Mouse (Mus musculus) adrenal gland, adult 2 months (tissue): ENCODE results near the gene Klhdc9. TPM values are rescaled to one million over a fixed set of nuclear protein-coding genes. Genes with fewer than 3 reads are reported as not detected.

ENCODE experiments used
- DNase-seq: peaks from one replicate; pipeline ENCODE4 v3.0.0; 2021
- long read RNA-seq: library from polyadenylated mRNA; stranded (forward); transcript quantifications from one replicate; pipeline ENCODE4 v2.0.0, GENCODE M21; 2021
- polyA plus RNA-seq: library from polyadenylated mRNA; depleted of rRNA; stranded (reverse); fragments of >200 nt; gene quantifications from 2 replicates; pipeline ENCODE4 v1.2.3, GENCODE M21; 2012; rRNA removed
- total RNA-seq, 2 experiments: library from RNA; stranded (reverse); gene quantifications; 2 replicates each; pipeline ENCODE4 v1.2.3; 2021

Gene Klhdc9
- 1 to 10 TPM; 1.1 to 3.8 TPM for total RNA-seq
- polyA plus RNA-seq: 3.3 and 4.3 TPM in 2 replicates
- long read RNA-seq, partial matches to known transcripts: 0 of 4 reads
- long read RNA-seq, other reads (novel, unspliced or antisense): 0 of 4 reads

GRCm38 (mm10) chr1:171360656-171361055 lies at the start of gene Klhdc9:
Gene Klhdc9, minus strand, starts transcription at chr1:171360798.
- peak; percentile 88 for DNase-seq

- DNase-seq: no peak
Measured at GRCm38 (mm10) chr1:171410231-171410630, 49.6 kb upstream of the Klhdc9 start.

GRCm38 (mm10) chr1:171407263-171407662 lies 46.7 kb upstream of the Klhdc9 start:
- no peak for DNase-seq

DNA sequence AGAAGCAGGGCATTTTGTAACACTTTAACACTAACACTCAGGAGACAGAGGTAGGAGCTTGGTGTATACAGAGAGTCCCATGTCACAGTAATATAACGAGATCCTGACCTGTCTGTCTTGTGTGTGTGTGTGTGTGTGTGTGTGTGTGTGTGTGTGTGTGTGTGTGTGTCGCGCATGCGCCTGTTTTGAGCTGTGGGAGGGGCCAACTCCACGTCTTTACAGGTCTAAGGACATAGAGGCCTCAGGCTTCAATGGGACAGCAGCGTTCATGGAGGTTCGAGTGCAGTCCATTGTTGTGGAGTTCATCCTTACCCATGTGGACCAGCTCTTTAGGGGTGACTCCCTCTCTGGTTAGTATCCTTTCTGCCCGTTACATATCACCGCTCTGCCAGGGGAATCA lies 42.4 kb upstream of the Klhdc9 start:
- DNase-seq: no peak

DNA sequence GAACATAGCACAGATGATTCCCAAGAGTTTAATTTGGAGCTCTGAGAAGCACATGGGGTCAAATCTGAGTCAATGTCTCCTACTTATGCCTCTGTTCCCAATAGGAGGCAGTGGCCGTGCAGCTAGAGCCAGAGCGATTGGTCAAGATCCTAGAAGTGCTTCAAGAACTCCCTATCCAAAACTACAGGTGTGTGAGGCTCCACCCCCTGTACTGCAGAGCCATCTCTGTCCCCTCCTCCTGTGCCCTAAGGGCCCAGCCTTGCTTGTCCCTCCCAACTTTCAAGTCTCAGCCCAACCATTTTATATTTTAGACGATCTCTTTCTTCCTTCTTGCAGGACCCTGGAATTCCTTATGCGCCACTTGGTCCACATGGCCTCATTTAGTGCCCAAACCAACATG lies 41.2 kb upstream of the Klhdc9 start:
- no peak for DNase-seq

GRCm38 (mm10) chr1:171390101-171390500 lies 29.5 kb upstream of the Klhdc9 start:
- peak; percentile 27 for DNase-seq

DNA sequence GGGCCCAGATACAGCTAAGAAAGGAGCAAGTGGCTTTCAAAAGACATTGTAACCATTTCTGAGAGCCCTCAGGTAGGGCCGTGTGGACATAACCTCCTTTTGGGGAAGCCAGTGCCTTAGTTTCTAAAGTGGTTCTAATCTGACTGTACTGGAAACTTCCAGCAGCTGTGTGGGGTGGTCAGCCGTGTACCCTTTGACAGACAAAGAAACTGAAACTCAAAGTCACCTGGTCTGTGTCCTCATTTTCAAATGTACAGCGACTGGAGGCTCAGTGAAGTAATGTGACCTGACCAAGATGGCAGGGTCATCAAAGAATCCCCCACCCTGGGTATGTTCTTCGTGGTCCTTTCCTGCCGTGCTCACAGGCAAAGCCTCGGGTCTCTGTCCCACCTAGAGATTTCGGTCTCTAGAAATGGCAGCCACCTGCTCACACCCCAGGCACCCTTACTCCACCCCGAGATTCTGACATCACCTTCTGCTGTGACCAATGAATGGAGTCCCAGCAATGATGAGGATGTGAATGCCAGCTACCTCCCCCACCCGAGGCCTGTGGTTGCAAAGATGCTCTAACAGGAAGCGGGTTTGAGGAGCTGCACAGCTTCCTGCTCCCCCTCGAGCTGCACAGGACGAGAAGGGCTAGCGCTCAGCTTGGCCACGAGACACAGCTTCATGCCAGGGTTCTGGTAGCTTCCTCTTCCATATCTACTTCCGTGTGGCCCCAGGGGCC lies 27.9 kb upstream of the Klhdc9 start, which contains the start of gene Arhgap30:
Gene Arhgap30 (plus strand): TSS at position 579 of the 727 bp plus-strand sequence.
- peak; percentile 34 for DNase-seq

DNA sequence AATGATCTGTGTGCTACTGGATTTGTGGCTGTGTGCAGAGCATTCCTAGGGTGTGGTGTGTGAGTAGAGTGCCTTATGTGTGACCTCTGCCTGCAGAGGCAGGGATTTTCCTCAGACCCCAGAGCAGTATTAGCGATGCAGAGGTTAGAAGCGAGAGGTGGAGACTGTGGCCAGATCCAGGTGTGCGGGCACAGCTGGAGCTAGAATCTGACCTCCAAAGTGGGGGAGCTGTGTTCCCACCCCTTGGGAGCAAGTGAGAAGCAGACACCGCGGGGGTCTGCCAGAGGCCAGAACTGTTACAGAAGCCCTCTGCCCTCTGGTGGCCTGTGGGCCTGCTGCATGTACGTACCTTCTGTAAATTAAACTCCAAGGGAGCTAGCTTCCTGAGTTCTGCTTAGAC lies 26.5 kb upstream of the Klhdc9 start:
- no peak for DNase-seq

- no peak for DNase-seq
Measured at GRCm38 (mm10) chr1:171385171-171385570, 24.6 kb upstream of the Klhdc9 start.

- no peak for DNase-seq
Measured at GRCm38 (mm10) chr1:171384361-171384760, 23.8 kb upstream of the Klhdc9 start.

- no peak for DNase-seq
Measured at GRCm38 (mm10) chr1:171382096-171382620, 21.6 kb upstream of the Klhdc9 start.

DNA sequence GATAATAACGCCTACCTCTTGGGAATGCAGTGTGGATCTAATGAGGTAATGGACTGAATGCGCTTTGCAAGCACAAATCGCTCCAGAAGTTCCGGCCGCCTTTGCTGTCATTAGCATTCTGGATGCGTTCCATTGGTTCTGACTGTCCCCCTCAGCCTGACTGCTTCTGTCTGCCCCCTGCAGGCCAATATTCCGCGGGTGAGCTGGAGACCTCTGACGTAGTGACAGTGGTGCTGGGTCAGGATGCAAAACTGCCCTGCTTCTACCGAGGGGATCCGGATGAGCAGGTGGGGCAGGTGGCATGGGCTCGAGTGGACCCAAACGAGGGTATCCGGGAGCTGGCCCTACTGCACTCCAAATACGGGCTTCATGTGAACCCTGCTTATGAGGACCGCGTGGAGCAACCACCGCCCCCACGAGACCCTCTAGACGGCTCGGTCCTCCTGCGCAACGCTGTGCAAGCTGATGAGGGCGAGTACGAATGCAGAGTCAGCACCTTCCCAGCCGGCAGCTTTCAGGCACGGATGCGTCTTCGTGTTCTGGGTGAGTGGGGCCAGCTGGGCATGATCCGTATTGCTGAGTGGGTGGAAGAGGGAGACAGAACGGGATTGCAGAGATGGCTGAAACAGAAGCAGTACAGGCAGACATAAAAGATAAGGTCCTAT lies 19.5 kb upstream of the Klhdc9 start:
- peak; percentile 83 for DNase-seq

DNA sequence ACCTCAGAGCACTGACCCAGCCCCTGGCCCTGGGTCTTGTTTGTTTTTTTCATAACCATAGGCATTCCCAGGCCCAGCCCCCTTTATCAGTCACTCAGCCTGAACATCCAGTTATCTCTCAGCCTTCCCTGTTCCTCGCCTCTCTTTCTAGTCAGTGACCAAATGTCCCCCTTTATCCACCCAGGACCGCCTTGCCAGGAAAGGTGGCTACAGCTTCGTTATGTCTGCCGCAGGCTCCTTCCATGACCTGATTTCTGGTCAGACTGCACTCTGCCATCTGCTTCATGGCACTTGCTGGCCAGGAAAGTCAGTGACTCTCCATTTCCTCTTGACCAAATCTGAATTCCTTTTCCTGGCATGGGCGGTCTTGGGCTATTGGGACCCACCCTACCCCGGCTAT lies 17.7 kb upstream of the Klhdc9 start:
- no peak for DNase-seq

- DNase-seq: no peak
Measured at GRCm38 (mm10) chr1:171375646-171376097, 15.1 kb upstream of the Klhdc9 start.

DNA sequence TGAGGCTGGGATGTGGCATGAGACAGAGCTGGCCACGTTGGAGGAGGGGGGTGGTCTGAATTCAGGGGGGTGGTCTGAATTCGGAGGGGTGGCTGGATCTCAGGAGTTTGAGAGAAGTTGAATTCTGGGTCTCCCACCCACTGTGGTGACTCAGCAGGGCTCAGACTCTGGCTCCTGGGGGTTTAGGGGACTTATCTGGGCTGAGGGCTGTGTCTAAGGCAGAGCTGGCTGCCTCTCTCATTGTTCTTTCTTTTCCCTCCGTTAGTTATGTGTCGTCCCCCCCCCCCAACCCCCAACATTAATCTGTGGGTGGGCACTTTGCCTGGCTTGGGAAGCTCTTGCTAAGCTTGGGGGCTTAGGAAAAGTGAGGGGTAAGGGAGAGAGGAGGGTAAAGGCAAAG lies 13.3 kb upstream of the Klhdc9 start:
- no peak for DNase-seq

DNA sequence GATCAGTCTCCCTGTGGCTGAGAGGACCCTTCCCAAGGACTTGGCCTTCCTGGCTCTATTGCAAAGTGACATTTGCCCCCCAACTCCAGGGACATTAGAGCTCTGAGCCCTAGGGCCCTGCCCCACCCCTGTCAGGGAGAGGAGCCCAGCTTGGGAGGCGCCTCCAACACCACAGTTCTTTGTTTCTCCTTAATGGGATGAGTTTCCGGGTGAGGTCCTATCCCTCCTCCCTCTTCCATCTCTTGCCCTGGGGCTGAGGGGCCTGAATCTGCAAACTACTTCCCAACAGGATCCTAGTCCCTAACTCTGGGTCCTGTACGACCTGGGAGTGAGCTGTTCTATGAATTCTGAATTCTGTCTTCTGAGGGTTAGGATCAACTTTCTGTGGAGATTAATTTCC lies 12.3 kb upstream of the Klhdc9 start:
- DNase-seq: no peak

DNA sequence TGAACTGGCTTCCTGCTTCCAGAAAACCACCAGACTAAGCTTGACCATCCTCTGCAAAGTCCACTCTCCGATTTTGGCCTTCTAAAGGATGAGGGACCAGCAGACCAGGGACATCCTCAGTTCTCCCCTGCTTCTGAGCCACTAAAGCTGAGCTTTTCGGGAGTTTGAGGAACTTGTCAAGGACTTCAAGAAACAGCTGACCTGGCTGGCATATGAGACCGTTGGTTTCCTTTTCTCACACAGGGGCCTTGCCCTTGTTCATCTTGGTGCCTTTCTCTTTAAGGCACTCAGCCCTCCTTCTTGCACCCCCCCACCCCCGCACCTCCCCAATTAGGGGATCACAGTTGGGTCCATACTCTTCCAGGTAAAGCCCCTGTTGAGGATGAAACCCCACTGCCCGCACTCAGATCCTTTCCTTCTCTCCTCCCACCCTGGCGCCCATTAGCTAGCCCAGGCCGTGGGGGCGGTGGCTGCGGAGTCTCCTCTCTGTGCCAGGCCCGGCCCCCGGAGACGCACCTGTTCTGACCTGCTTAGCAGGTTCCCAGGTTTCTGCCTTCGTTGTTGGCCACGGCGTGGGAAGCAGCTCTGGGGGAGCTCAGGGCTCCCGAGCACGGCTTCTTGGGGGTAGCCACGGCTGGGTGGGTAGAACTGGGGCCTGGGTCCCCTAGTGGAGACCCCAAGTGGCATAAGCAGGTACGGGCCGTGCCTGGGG lies 9.4 kb upstream of the Klhdc9 start, which contains the start of gene Nectin4:
Gene Nectin4 (plus strand): TSS at position 255 of the 712 bp plus-strand sequence.
- DNase-seq: no peak

GRCm38 (mm10) chr1:171365934-171366333 lies 5.3 kb upstream of the Klhdc9 start:
- DNase-seq: no peak

DNA sequence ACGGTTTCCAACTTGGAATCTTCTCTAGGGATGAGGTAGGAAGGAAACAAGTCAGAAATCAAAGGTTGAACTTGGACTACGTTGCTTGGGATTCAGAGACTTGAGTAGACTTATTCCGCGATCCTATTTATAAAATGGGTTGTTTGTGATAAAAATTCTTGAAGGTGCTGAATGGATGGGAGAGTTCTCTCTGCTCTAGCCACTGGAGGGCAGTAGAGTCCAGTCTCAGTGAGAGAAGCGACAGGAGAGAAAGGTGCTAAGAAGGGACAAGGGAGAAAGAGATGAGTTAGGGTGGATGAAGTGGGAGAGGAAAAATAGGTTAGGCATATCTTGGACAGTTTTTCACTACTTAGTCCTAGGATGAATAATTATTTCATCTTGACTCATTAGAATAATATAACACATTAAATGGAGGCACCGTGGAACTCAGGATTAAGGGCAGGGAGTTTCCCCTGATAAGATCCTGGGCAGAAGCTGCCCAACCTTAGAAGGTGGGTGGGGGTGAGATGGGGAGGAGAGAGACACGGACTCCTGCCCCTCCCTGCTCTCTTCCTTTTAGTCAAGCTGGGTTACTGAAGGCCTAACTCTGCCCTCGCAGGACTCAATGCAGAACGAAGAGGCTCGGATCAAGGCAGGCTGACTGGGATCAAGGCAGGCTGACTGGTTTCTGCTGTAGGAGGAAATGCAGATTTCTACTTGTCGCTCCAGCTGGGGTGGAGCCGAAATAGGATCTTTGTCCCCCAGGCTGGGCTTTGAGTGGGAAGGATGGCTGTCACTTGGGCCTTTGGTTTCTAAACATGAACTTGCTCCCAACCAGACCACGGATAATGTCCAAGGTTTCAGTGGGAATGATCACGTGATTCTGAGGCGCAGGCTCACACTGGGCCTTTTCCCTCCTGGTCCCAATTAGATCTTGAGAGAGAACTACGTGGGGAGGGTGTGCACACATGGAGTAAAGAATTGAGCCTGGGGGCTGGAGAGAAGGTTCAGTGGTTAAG lies 807 bp upstream of the Klhdc9 start:
- DNase-seq: peak; percentile 74

- DNase-seq: peak; percentile 26
Measured at GRCm38 (mm10) chr1:171360253-171360652, 345 bp downstream of the Klhdc9 start.

DNA sequence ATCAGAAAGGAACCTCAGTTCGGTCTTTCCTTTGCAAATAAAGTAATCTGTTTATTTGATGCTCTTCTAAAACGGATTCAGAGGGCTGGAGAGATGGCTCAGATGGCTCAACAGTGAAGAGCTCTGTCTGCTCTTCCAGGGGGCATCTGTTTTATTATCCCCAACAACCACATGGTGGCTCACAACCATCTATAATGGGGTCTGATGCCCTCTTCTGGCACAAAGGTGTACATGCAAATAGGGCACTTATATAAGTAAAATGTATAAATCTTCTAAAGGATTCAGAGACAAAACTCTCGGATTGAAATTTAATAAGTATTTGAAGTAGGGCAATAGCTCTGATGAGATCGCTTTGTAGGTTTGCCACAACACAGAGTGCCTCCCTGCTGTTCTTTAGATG lies 2.2 kb downstream of the Klhdc9 start:
- DNase-seq: no peak
